Mouse (Mus musculus) brain, embryonic 14.5 days (tissue): ENCODE measurements around the gene Ccrl2. TPM values are rescaled to one million over a fixed set of nuclear protein-coding genes. Genes with fewer than 3 reads are reported as not detected.

Experiments used
- DNase-seq: peaks from one replicate; pipeline ENCODE4 v3.0.0-alpha.2; 2011; ENCODE audit warnings: low read depth
- CTCF ChIP-seq: fragments of 200-500 bp; IDR thresholded peaks from 2 replicates; pipeline ENCODE4 v1.5.1; 2012; ENCODE audit warnings: inconsistent platforms, mild to moderate bottlenecking, moderate library complexity, borderline replicate concordance; ENCODE audit not compliant: insufficient read depth, insufficient read length; ENCODE audit errors: extremely low read depth
- POLR2A ChIP-seq: fragments of 200-500 bp; IDR thresholded peaks from 2 replicates; pipeline ENCODE4 v1.6.1; 2012; ENCODE audit warnings: mild to moderate bottlenecking, inconsistent platforms, borderline replicate concordance; ENCODE audit not compliant: poor library complexity, insufficient read depth, insufficient read length, severe bottlenecking; ENCODE audit errors: extremely low read depth
- polyA plus RNA-seq: library from polyadenylated mRNA; depleted of rRNA; stranded (reverse); fragments of >200 nt; gene quantifications from 2 replicates; pipeline ENCODE4 v1.2.3, GENCODE M21; 2012; rRNA removed

Ccrl2 gene
- polyA plus RNA-seq, 1 experiment = 1.1 TPM

- DNase-seq = no peak
Measured at GRCm38 (mm10) chr9:111015658-111016057, 41.7 kb downstream of the Ccrl2 start.

GRCm38 (mm10) chr9:111012041-111012440, 45.3 kb downstream of the Ccrl2 start:
- TF ChIP-seq POLR2A (no peak), CTCF (no peak)
- no peak for DNase-seq

More at GRCm38 (mm10) chr9:111015658-111016057, 41.7 kb downstream of the Ccrl2 start:
- TF ChIP-seq CTCF (peak; percentile 31; the same call in 1 of the 2 replicates), POLR2A (no peak)

GRCm38 (mm10) chr9:111011550-111011949, 45.8 kb downstream of the Ccrl2 start:
- DNase-seq = no peak
- no peak for TF ChIP-seq POLR2A
- TF ChIP-seq CTCF = no peak

- no peak for TF ChIP-seq CTCF
- no peak for TF ChIP-seq POLR2A
- no peak for DNase-seq
Measured at GRCm38 (mm10) chr9:111009763-111010162, 47.6 kb downstream of the Ccrl2 start.

DNA sequence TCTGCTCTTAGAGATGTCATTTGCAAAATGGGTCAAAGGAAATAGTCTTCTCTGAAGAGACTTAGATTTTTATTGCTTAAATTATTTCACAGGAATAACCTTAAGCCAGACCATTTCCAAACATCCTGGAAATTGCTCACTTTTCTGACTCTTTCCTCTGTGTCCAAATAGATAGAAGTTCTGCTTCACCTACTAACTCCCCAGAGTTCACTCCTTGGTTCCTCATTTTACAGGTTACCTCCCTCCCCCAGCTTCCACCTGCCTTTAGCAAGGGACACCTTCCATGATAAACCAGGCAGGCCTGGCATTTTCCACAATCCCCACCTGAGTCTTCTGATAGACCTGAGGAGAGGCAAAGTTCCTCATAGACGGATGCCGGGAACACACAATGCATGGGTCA, 50.8 kb downstream of the Ccrl2 start:
- TF ChIP-seq CTCF (no peak), POLR2A (no peak)
- no peak for DNase-seq

Other genes with a start within 250 kb of the Ccrl2 start
- not detected in 2 replicates for gene Prss44, start 243.5 kb downstream of the Ccrl2 start, polyA plus RNA-seq
- gene Prss43, start 230.8 kb downstream of the Ccrl2 start, polyA plus RNA-seq = not detected in 2 replicates
- 0.09 TPM in 1 of 2 replicates, not detected in the other for gene Prss45, start 222.9 kb downstream of the Ccrl2 start, polyA plus RNA-seq
- not detected in 2 replicates for gene Prss46, start 213.0 kb downstream of the Ccrl2 start, polyA plus RNA-seq
- gene Prss50, start 199.6 kb downstream of the Ccrl2 start, polyA plus RNA-seq = 0.06 and 0.08 TPM in 2 replicates
- 2.6 and 3.9 TPM in 2 replicates for gene Als2cl, start 177.6 kb downstream of the Ccrl2 start, polyA plus RNA-seq
- 0.61 and 1.1 TPM in 2 replicates for gene Tmie, start 177.4 kb downstream of the Ccrl2 start, polyA plus RNA-seq
- not detected in 2 replicates for gene Fam240a, start 140.7 kb downstream of the Ccrl2 start, polyA plus RNA-seq
- gene Tdgf1, start 111.4 kb downstream of the Ccrl2 start, polyA plus RNA-seq = 0.25 TPM in 1 of 2 replicates, not detected in the other
- 0.09 and 0.26 TPM in 2 replicates for gene Lrrc2, start 106.0 kb downstream of the Ccrl2 start, polyA plus RNA-seq
- 0.11 and 0.12 TPM in 2 replicates for gene Rtp3, start 66.9 kb downstream of the Ccrl2 start, polyA plus RNA-seq
- 0.53 and 0.68 TPM in 2 replicates for gene Ltf, start 38.2 kb downstream of the Ccrl2 start, polyA plus RNA-seq
- 32.9 and 41.3 TPM in 2 replicates for gene Lrrfip2, start 60.1 kb upstream of the Ccrl2 start, polyA plus RNA-seq
- gene Mlh1, start 214.3 kb upstream of the Ccrl2 start, polyA plus RNA-seq = 40.9 and 49.6 TPM in 2 replicates
- 61.1 and 67.4 TPM in 2 replicates for gene Epm2aip1, start 214.4 kb upstream of the Ccrl2 start, polyA plus RNA-seq